Mouse (Mus musculus): ENCODE measurements around the gene Cpsf6.
A peak's percentile ranks its signal among the peaks of the same experiment; 100 is the strongest.

Cpsf6 gene

GRCm38 (mm10) chr10:117414726-117415125 lies 34.9 kb upstream of the Cpsf6 start:
- DNase-seq (ENCODE audit: low read depth, low spot score): no peak

GRCm38 (mm10) chr10:117413562-117414527 lies 34.0 kb upstream of the Cpsf6 start:
- peak; percentile 64 for DNase-seq (ENCODE audit: low read depth, low spot score)

GRCm38 (mm10) chr10:117412474-117413057 lies 32.8 kb upstream of the Cpsf6 start:
- DNase-seq (ENCODE audit: low read depth, low spot score): no peak

GRCm38 (mm10) chr10:117411716-117412473 lies 32.1 kb upstream of the Cpsf6 start:
- DNase-seq (ENCODE audit: low read depth, low spot score): peak; percentile 95

GRCm38 (mm10) chr10:117411131-117411530 lies 31.3 kb upstream of the Cpsf6 start:
- DNase-seq (ENCODE audit: low read depth, low spot score): peak; percentile 95

GRCm38 (mm10) chr10:117410481-117411048 lies 30.8 kb upstream of the Cpsf6 start:
- no peak for DNase-seq (ENCODE audit: low read depth, low spot score)

- no peak for DNase-seq (ENCODE audit: low read depth, low spot score)
Observed at GRCm38 (mm10) chr10:117409373-117410354, 29.8 kb upstream of the Cpsf6 start.

GRCm38 (mm10) chr10:117408545-117409372 lies 28.9 kb upstream of the Cpsf6 start:
- no peak for DNase-seq (ENCODE audit: low read depth, low spot score)

- no peak for DNase-seq (ENCODE audit: low read depth, low spot score)
Observed at GRCm38 (mm10) chr10:117407734-117408288, 28.0 kb upstream of the Cpsf6 start.

GRCm38 (mm10) chr10:117406843-117407733 lies 27.3 kb upstream of the Cpsf6 start:
- no peak for DNase-seq (ENCODE audit: low read depth, low spot score)

- no peak for DNase-seq (ENCODE audit: low read depth, low spot score)
Observed at GRCm38 (mm10) chr10:117406283-117406588, 26.4 kb upstream of the Cpsf6 start.

GRCm38 (mm10) chr10:117405526-117406282 lies 25.9 kb upstream of the Cpsf6 start:
- no peak for DNase-seq (ENCODE audit: low read depth, low spot score)

- DNase-seq (ENCODE audit: low read depth, low spot score): no peak
Observed at GRCm38 (mm10) chr10:117404384-117404783, 24.6 kb upstream of the Cpsf6 start.

GRCm38 (mm10) chr10:117403344-117403953 lies 23.6 kb upstream of the Cpsf6 start:
- no peak for DNase-seq (ENCODE audit: low read depth, low spot score)

GRCm38 (mm10) chr10:117402403-117403333 lies 22.9 kb upstream of the Cpsf6 start:
- DNase-seq (ENCODE audit: low read depth, low spot score): peak; percentile 71

GRCm38 (mm10) chr10:117401364-117401763 lies 21.5 kb upstream of the Cpsf6 start:
- DNase-seq (ENCODE audit: low read depth, low spot score): no peak

Measured in R1 (cell line).